Mouse (Mus musculus) E14TG2a.4 (cell line): Measurements from ENCODE around the gene Rapgef6.

Source experiments
- CTCF ChIP-seq: conservative IDR thresholded peaks from 2 replicates; pipeline ENCODE4 v1.5.1; 2014; ENCODE audit warnings: low read length
- POU5F1 ChIP-seq: IDR thresholded peaks from 2 replicates; pipeline ENCODE4 v1.6.1; 2014; ENCODE audit warnings: low read length, borderline replicate concordance

- TF ChIP-seq CTCF (no peak), POU5F1 (no peak)
Measured at GRCm38 (mm10) chr11:54744231-54744630, 221.6 kb downstream of the Rapgef6 start.
